In genomic region chr7:16781555-16781815, GRCm38 (mm10) we compare ENCODE assay signal across 8 mouse cellular contexts. TPM values are rescaled to one million over a fixed set of nuclear protein-coding genes. Genes with fewer than 3 reads are reported as not detected.
A peak's percentile ranks its signal among the peaks of the same experiment; 100 is the strongest.
DNase-seq lines count a peak whose midpoint lies in the region; ATAC-seq and TF ChIP-seq lines count a peak whose summit lies in the region.

No protein-coding gene starts in this region.

- peak overlapping the region; percentile 100 for H3K4me2 ChIP-seq in embryonic facial prominence, embryonic 11.5 days (ENCODE audit: low read depth, low read length)
- peak overlapping the region; percentile 97 for H3K4me2 ChIP-seq in intestine, embryonic 16.5 days (ENCODE audit: low read depth, low read length)
- peak overlapping the region; percentile 100 for H3K4me2 ChIP-seq in neural tube, embryonic 12.5 days (replicated peaks)

- H3K4me1 ChIP-seq in embryonic facial prominence, embryonic 11.5 days (ENCODE audit: control insufficient read depth, insufficient read depth, low read length) = peaks cover 5% of the 10 kb centered on the region; the same call in 1 of the 2 replicates
- H3K4me1 ChIP-seq in intestine, embryonic 16.5 days (ENCODE audit: control insufficient read depth, insufficient read depth, low read length) = peaks cover 25% of the 10 kb centered on the region; the same call in 1 of the 2 replicates
- H3K4me1 ChIP-seq in neural tube, embryonic 12.5 days = peaks cover 25% of the 10 kb centered on the region

- intact Hi-C loops in left cerebral cortex, adult 2 months (cut with DNase I) = no loop called here
- intact Hi-C loops in left cerebral cortex, postnatal 36 days (cut with DNase I) = no loop called here

- no peaks in the 10 kb centered on the region for H3K36me3 ChIP-seq in embryonic facial prominence, embryonic 11.5 days (replicated peaks; ENCODE audit: control insufficient read depth, insufficient read depth, low read depth, low read length)
- no peaks in the 10 kb centered on the region for H3K36me3 ChIP-seq in intestine, embryonic 16.5 days (ENCODE audit: control insufficient read depth, insufficient read depth, low read length)
- H3K36me3 ChIP-seq in neural tube, embryonic 12.5 days = no peaks in the 10 kb centered on the region

- H3K9ac ChIP-seq in embryonic facial prominence, embryonic 11.5 days (replicated peaks; ENCODE audit: low read length) = peak overlapping the region; percentile 77
- H3K9ac ChIP-seq in intestine, embryonic 16.5 days (ENCODE audit: low read depth, low read length) = peak overlapping the region; percentile 82
- peak overlapping the region; percentile 68 for H3K9ac ChIP-seq in neural tube, embryonic 12.5 days

- peak; percentile 4; the same call in 1 of the 2 replicates for ATAC-seq in embryonic facial prominence, embryonic 11.5 days (replicated peaks; ENCODE audit: insufficient number of reproducible peaks, low FRiP score, low TSS enrichment, low read depth)
- ATAC-seq in intestine, embryonic 16.5 days = peak; percentile 51
- ATAC-seq in neural tube, embryonic 12.5 days (ENCODE audit: low FRiP score, low read depth) = no peak

- no peak for DNase-seq in left cerebral cortex, adult 2 months (ENCODE audit: extremely low spot score in 1 of 2, low spot score in 2 of 2)
- no peak for DNase-seq in left cerebral cortex, adult 8-10 months (ENCODE audit: low spot score in 2 of 2)
- DNase-seq in embryonic facial prominence, embryonic 11.5 days (ENCODE audit: low spot score) = peak; percentile 48
- DNase-seq in left cerebral cortex, postnatal 36 days (ENCODE audit: low spot score in 2 of 2) = no peak
- no peak for DNase-seq in B cell, adult 2 months
- no peak for DNase-seq in yolk sac, embryonic 10.5 days (ENCODE audit: low spot score)

- no peaks in the 10 kb centered on the region for H3K9me3 ChIP-seq in embryonic facial prominence, embryonic 11.5 days (replicated peaks; ENCODE audit: control insufficient read depth, low read length)
- no peaks in the 10 kb centered on the region for H3K9me3 ChIP-seq in intestine, embryonic 16.5 days (ENCODE audit: control insufficient read depth, low read length)
- no peaks in the 10 kb centered on the region for H3K9me3 ChIP-seq in neural tube, embryonic 12.5 days

- no peak for TF ChIP-seq CTCF in left cerebral cortex, adult 2 months (IDR thresholded peaks at IDR 0.05)

- H3K4me3 ChIP-seq in left cerebral cortex, adult 2 months = peak overlapping the region; percentile 46
- H3K4me3 ChIP-seq in embryonic facial prominence, embryonic 11.5 days (ENCODE audit: low read depth, low read length) = peak overlapping the region; percentile 71
- H3K4me3 ChIP-seq in intestine, embryonic 16.5 days (ENCODE audit: low read length) = peak overlapping the region; percentile 78
- H3K4me3 ChIP-seq in neural tube, embryonic 12.5 days = peak overlapping the region; percentile 63

- H3K27me3 ChIP-seq in embryonic facial prominence, embryonic 11.5 days (ENCODE audit: control insufficient read depth, insufficient read depth, low read length) = no peaks in the 10 kb centered on the region; the same call in 1 of the 2 replicates
- H3K27me3 ChIP-seq in intestine, embryonic 16.5 days (replicated peaks; ENCODE audit: control insufficient read depth, insufficient read depth, low read length) = no peaks in the 10 kb centered on the region
- H3K27me3 ChIP-seq in neural tube, embryonic 12.5 days (replicated peaks) = peaks cover 7% of the 10 kb centered on the region; the same call in 1 of the 2 replicates

- H3K27ac ChIP-seq in left cerebral cortex, adult 2 months = no peak overlapping the region
- H3K27ac ChIP-seq in embryonic facial prominence, embryonic 11.5 days (replicated peaks; ENCODE audit: low read depth, low read length) = no peak overlapping the region
- H3K27ac ChIP-seq in intestine, embryonic 16.5 days (ENCODE audit: low read length) = peak overlapping the region; percentile 68
- no peak overlapping the region for H3K27ac ChIP-seq in neural tube, embryonic 12.5 days

- under 1% methylated on average over 10 of the region's 10 CpGs for WGBS in embryonic facial prominence, embryonic 11.5 days
- WGBS in intestine, embryonic 16.5 days = 0% methylated on average over 10 of the region's 10 CpGs
- WGBS in neural tube, embryonic 12.5 days = under 1% methylated on average over 10 of the region's 10 CpGs

RNA-seq across cellular contexts. Expression of gene Slc1a5, which starts 0.3 kb away (rescaled TPM):
- 1 to 10 TPM; 3.2 to 6.2 TPM for total RNA-seq in left cerebral cortex, adult 2 months (2021)
- total RNA-seq in left cerebral cortex, adult 8-10 months (2022) = 1 to 10 TPM; 4.3 to 7.4 (median 7.0) TPM
- polyA plus RNA-seq in embryonic facial prominence, embryonic 11.5 days (2014; fragmentation: Nextera tagmentation; extraction: Ambion mirVana) = 19.6 and 19.7 TPM in 2 replicates
- polyA plus RNA-seq in intestine, embryonic 16.5 days (2015; fragmentation: Nextera tagmentation; extraction: Ambion mirVana) = 44.5 and 49.0 TPM in 2 replicates
- 17.8 and 18.9 TPM in 2 replicates for polyA plus RNA-seq in neural tube, embryonic 12.5 days (2016; fragmentation: Nextera tagmentation; extraction: Ambion mirVana)
- 1 to 10 TPM; 3.7 to 7.6 TPM for total RNA-seq in left cerebral cortex, postnatal 36 days (2021)

RNA-seq across cellular contexts. Expression of gene Strn4, which starts 34.2 kb away (rescaled TPM):
- 100 to 1,000 TPM; 287 to 321 TPM for total RNA-seq in left cerebral cortex, adult 2 months (2021)
- total RNA-seq in left cerebral cortex, adult 8-10 months (2022) = 100 to 1,000 TPM; 205 to 269 (median 250) TPM
- polyA plus RNA-seq in embryonic facial prominence, embryonic 11.5 days (2014; fragmentation: Nextera tagmentation; extraction: Ambion mirVana) = 102 and 121 TPM in 2 replicates
- polyA plus RNA-seq in intestine, embryonic 16.5 days (2015; fragmentation: Nextera tagmentation; extraction: Ambion mirVana) = 68.9 and 72.3 TPM in 2 replicates
- 170 and 172 TPM in 2 replicates for polyA plus RNA-seq in neural tube, embryonic 12.5 days (2016; fragmentation: Nextera tagmentation; extraction: Ambion mirVana)
- 100 to 1,000 TPM; 310 to 320 TPM for total RNA-seq in left cerebral cortex, postnatal 36 days (2021)

RNA-seq across cellular contexts. Expression of gene Fkrp, which starts 35.0 kb away (rescaled TPM):
- 10 to 100 TPM; 51.0 to 52.2 TPM for total RNA-seq in left cerebral cortex, adult 2 months (2021)
- total RNA-seq in left cerebral cortex, adult 8-10 months (2022) = 10 to 100 TPM; 49.6 to 68.2 (median 56.9) TPM
- polyA plus RNA-seq in embryonic facial prominence, embryonic 11.5 days (2014; fragmentation: Nextera tagmentation; extraction: Ambion mirVana) = 21.0 and 24.9 TPM in 2 replicates
- 20.3 and 22.3 TPM in 2 replicates for polyA plus RNA-seq in intestine, embryonic 16.5 days (2015; fragmentation: Nextera tagmentation; extraction: Ambion mirVana)
- 35.7 and 36.2 TPM in 2 replicates for polyA plus RNA-seq in neural tube, embryonic 12.5 days (2016; fragmentation: Nextera tagmentation; extraction: Ambion mirVana)
- total RNA-seq in left cerebral cortex, postnatal 36 days (2021) = 10 to 100 TPM; 50.4 to 62.8 TPM

RNA-seq across cellular contexts. Expression of gene Ap2s1, which starts 43.3 kb away (rescaled TPM):
- 100 to 1,000 TPM; 248 to 254 TPM for total RNA-seq in left cerebral cortex, adult 2 months (2021)
- 100 to 1,000 TPM; 244 to 255 (median 248) TPM for total RNA-seq in left cerebral cortex, adult 8-10 months (2022)
- polyA plus RNA-seq in embryonic facial prominence, embryonic 11.5 days (2014; fragmentation: Nextera tagmentation; extraction: Ambion mirVana) = 262 and 279 TPM in 2 replicates
- polyA plus RNA-seq in intestine, embryonic 16.5 days (2015; fragmentation: Nextera tagmentation; extraction: Ambion mirVana) = 266 and 271 TPM in 2 replicates
- 286 and 298 TPM in 2 replicates for polyA plus RNA-seq in neural tube, embryonic 12.5 days (2016; fragmentation: Nextera tagmentation; extraction: Ambion mirVana)
- 100 to 1,000 TPM; 264 to 316 TPM for total RNA-seq in left cerebral cortex, postnatal 36 days (2021)

RNA-seq across cellular contexts. Expression of gene Ceacam9, which starts 59.8 kb away (rescaled TPM):
- under 1 TPM; 0.32 to 0.33 TPM for total RNA-seq in left cerebral cortex, adult 2 months (2021)
- under 1 TPM in 2 of 4 experiments, not detected in 2; 0.23 to 0.28 TPM for total RNA-seq in left cerebral cortex, adult 8-10 months (2022)
- polyA plus RNA-seq in embryonic facial prominence, embryonic 11.5 days (2014; fragmentation: Nextera tagmentation; extraction: Ambion mirVana) = not detected in 2 replicates
- 0.10 TPM in 1 of 2 replicates, not detected in the other for polyA plus RNA-seq in intestine, embryonic 16.5 days (2015; fragmentation: Nextera tagmentation; extraction: Ambion mirVana)
- not detected in 2 replicates for polyA plus RNA-seq in neural tube, embryonic 12.5 days (2016; fragmentation: Nextera tagmentation; extraction: Ambion mirVana)
- total RNA-seq in left cerebral cortex, postnatal 36 days (2021) = under 1 TPM in 1 of 2 experiments, not detected in 1; 0.22 TPM
